Mouse (Mus musculus): ENCODE results near the gene Rnf34.

DNA sequence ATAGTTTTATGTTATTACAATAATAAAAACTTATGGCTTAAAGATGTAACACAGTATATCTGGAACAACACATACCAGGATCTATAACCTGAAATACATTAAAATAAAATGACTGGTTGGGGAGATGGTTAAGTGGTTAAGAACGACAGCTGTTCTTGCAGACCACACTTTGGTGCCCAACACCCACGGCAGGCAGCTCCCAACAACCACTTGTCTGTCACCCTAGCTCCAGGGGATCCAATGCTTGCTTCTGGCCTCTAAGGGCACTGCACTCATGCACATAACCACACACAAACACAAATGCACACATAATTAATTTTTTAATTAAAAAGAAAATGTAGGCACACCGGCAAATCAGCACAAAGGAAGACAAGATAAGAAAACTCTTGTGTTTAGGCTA lies 37.1 kb upstream of the Rnf34 start:
- TF ChIP-seq CTCF (IDR thresholded peaks at IDR 0.05; ENCODE audit: low read depth) (no peak), EP300 (IDR thresholded peaks at IDR 0.05; ENCODE audit: low read depth) (no peak)
